Mouse (Mus musculus) hematopoietic multipotent progenitor cell, adult 10-12 weeks (in vitro differentiated cells): ENCODE data around the gene Foxb1. TPM values are rescaled to one million over a fixed set of nuclear protein-coding genes. Genes with fewer than 3 reads are reported as not detected.

Experiments
- polyA plus RNA-seq: library from polyadenylated mRNA; stranded (reverse); fragments of >175 nt; gene quantifications from 2 replicates; pipeline ENCODE4 v1.2.3, GENCODE M21; 2012; ENCODE audit warnings: low replicate concordance

Gene Foxb1
- polyA plus RNA-seq, result not detected in 2 replicates

GRCm38 (mm10) chr9:69760371-69761301, at the start of gene Foxb1:
Foxb1 (minus strand) TSS chr9:69760940.

Other genes starting within 250 kb of the Foxb1 start
- gene Bnip2, start 228.5 kb upstream of the Foxb1 start, polyA plus RNA-seq, result 33.8 and 59.7 TPM in 2 replicates